Mouse (Mus musculus) erythroid progenitor cell, adult 5-6 weeks (primary cell): ENCODE data around the gene Zfp872. TPM values are rescaled to one million over a fixed set of nuclear protein-coding genes. Genes with fewer than 3 reads are reported as not detected.
A peak's percentile ranks its signal among the peaks of the same experiment; 100 is the strongest.
"Not testable (repeated sequence)": the region's sequence is repeated elsewhere in the genome, so short reads cannot be mapped to it uniquely, and the experiment has no call there.

Source experiments
- ATAC-seq: replicated peaks from 2 replicates; pipeline ENCODE4 v1.8.0; 2016; ENCODE audit warnings: moderate number of reproducible peaks, mild to moderate bottlenecking, moderate TSS enrichment, inconsistent platforms; ENCODE audit not compliant: poor library complexity, low FRiP score, severe bottlenecking
- total RNA-seq, 2 experiments: library from RNA; stranded (forward) in 1 of 2; stranded (reverse) in 1 of 2; fragments of 150-400 nt in 1 of 2; fragments of 186-747, 209-891 nt in 1 of 2; gene quantifications; 2 replicates each; pipeline versions ENCODE4 v1.2.3 to v1.2.4; 2015 to 2017; ENCODE audit warnings: low replicate concordance in 2 of 2

The Zfp872 gene
- total RNA-seq (2015; ENCODE audit: low replicate concordance) (not detected in 2 replicates), total RNA-seq (2017; ENCODE audit: low replicate concordance) (not detected in 2 replicates)

DNA sequence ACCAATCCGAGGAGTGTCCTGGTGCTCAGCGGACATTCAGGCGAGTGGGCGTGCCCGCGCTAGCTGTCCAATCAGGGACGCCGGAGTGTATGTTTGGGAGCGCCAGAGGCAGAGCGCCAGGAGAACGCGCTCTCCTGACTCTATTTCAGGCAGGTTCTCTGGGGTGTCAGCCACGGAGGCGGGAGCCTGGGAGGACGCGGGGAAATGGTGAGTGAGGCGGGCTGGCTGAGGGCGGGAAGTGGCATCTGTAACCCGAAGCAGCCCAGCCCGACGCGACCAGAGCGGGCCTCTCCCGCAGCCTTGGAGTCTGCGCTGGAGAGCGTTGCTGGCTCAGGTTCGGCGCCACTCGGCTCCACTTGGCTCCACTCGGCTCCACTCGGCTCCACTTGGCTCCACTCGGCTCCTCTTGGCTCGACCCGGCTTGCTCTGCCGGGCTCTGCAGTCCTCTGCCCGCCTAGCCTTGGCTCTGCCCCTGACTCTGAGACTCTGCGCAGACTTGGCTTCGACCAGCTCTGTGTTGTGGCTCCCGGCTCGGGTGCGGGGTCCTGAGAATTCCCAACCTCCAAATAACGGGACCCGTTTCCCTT, at the start of gene Zfp872:
TSS of gene Zfp872 (plus strand) at position 66 of the 587 bp plus-strand sequence.
- no peak for ATAC-seq

DNA sequence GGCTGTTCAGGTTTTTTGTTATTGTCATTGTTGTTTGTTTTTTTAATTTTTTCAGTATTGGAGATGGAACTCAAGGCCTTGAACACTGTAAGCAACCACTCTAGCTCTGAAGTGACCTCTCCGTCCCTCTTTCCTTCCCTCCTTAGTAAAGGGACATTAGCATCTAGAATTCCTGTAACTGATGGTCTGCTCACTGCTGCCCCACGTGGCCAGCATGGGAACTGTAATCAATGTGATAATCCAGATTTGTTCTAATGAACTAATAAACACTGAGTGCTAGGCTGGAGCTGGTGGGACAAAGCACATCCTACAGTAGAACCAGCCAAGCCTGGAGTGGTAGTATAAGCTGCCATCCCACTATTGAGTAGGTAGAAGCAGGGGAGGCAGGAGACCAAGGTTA, 49.4 kb upstream of the Zfp872 start:
- ATAC-seq, result peak; percentile 43; the same call in 1 of the 2 replicates

DNA sequence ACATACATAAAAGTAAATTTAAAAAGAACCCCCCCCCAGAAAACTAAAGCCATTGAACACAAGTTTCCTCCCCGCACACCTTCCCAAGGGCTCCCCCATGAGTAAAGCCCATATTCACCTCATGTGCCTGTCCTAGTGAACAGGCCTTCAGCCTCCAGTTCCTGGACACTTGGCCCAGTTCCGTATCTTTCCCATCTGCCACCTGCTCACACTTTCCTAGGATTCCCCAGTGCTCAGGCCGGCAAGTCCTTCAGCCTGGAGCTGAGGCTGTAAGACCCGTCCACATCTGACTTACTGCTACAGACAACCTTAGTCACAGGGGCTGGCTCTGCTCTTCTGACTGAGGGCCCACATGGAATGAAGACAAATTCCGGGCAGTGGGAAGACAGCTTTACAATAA, 48.1 kb upstream of the Zfp872 start:
- no peak for ATAC-seq

DNA sequence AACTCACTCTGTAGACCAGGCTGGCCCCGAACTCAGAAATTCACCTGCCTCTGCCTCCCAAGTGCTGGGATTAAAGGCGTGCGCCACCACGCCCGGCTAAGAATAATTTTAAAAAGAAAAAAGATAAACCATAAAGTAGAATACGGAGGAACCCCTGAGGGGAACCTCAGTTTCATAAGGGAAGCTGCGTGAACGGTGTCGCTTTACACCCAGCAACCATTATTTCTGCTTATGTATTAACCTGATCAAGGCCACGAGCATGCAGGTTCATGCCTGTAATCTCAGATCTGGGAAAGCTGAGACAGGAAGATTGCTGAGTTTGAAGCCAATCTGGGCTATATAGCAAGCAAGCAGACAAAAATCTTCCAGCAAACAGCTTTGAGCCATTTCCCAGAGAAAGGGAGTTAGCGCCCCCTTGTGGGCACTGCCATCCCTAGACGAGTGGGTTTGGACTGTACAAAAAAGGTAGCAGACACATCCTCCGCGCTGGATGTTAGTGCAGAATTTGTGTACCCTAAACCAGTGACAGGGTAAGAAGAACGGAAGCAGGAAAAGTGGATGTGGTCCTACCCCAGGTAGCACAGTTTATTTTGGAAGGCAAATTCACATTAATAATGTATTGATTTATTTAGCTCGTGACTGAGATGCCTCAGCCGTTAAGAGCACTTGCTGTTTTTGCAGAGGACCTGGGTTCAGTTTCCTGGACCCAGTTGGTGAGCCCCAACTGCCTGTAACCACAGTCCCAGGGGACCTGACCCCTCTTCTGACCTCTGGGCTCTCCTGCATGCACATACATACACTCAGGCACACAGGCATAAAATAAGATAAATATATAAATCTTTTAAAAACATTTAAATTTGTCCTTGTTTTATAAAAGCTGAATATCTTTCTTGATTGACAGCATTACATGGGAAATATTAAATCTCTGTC, 44.5 kb upstream of the Zfp872 start:
- peak; percentile 81 for ATAC-seq

DNA sequence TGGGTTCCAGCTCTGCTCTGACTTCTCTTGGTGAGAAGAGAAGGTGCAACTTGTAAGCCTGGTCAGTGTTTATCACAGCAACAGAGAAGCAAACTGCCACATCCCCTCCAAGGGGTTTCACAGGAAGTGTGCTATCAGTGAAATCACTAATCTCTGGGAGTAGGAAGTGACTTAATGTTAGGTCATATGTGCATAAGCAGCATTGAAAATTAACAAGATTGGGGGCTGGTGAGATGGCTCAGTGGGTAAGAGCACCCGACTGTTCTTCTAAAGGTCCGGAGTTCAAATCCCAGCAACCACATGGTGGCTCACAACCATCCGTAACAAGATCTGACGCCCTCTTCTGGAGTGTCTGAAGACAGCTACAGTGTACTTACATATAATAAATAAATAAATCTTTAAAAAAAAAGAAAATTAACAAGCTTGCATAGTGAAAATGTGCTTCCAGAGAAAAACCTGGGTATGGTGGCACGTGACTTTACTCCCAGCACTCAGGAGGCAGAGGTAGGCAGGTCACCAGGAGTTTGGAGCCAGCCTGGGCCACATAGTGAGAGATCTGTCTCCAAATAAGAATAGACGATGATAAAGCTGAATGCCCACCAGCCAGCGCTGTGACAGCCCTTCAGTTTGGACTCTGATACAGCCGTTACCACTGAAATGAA, 43.5 kb upstream of the Zfp872 start:
- no peak for ATAC-seq

DNA sequence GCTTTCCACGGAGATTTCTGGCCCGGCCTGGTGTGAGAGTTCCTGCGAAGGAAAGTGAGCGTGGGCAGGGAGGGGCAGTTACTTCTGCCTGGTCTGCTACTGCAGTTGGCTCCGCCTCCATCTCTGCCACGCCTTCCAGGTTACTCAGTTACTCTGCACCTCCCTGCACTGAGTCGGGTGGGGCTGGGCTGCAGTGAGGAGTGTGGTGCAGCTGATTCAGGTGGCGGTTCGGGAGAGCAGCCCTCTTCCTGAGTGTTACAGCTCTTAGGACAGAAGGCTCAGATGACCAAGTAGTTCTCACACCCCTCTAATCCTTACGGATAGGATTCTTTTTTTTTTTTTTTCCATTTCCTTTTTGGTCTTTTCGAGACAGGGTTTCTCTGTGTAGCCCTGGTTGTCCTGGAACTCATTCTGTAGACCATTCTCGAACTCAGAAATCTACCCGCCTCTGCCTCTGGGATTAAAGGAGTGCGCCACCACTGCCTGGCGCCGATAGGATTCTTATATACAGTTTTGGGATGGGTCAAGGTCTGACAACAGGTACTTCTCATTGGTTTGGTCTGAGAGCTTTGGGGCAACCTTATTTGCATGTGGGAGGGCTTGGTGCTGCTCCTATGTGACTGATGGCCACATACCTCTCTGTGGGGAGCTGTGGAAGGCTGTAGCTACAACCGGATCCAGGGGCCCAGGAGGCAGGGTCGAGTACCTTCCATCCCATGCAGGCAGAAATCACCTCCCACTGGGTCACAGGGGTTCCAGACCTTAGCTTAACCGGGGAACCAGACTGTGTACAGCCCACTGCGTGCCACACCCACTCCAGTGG, 38.3 kb upstream of the Zfp872 start:
- ATAC-seq, result peak; percentile 83

DNA sequence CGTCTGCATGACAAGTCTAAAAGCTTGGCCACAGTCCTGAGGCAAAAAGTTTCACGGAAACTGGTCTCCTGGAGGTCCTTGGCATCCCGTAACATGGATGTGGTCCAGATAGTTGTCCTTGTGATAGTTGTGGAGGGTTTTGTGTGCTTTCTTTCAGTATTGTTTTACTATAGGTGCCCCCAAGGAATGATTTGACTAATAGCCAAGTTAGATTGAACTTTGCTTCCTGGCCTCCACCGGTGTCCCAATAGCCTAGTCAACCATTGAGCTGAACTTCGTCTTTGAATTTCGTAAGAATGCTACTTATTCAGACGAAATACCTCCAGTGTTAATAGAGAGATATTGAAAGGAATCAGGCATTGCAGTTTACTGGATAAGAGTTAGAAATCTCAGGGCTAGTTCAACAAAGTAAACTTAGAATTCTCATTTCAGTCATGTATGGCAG, 37.6 kb upstream of the Zfp872 start:
- not testable (repeated sequence) for ATAC-seq

DNA sequence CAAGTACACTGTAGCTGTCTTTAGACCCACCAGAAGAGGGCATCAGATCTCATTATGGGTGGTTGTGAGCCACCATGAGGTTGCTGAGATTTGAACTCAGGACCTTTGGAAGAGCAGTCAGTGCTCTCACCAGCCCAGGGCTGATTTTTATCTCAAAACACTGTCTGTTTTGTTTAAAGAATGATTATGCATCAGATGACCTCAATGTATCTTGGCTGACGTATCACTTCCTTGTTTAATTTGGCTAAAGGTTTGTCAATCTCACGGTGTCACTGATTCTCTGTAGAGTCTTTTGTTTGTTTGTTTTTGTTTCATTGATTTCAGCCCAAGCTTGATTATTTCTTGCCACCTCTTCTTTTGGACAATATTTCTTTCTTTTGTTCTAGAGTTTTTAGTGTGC, 36.9 kb upstream of the Zfp872 start:
- no peak for ATAC-seq

DNA sequence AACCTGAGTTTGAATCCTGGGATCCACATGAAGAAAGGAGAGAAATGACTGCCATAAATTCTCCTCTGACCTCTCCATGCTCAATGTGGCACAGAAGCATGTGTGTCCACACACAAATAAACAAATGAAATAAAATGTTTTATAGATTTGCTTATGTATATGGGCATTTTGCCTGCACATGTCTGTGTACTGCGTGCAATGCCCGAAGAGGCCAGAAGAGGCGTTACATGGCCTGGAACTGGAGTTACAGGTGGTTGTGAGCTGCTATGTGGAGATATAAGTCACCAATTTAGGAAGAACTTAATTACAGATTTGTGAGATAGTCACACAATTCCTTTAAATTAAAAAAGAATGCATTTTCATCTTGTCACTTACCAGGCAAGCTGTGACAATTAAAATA, 34.1 kb upstream of the Zfp872 start:
- no peak for ATAC-seq

DNA sequence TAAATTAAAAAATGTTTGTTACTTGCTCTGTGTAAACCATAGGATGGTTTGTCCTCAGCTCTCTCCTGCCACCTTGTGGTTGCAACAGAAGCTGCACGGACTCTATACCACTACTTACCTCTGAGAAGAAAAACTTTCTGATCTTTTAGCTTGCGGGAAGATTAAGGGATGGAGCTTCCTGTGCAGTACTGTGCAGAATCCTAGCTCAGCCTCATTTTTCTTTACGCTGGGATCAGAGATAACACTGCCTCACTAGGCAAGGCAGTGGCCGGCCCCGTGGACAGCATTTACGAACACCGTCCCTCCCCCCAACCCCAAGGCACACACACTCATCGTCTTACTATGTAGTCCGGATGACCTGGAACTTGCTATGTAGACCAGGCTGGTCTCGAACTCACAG, 32.3 kb upstream of the Zfp872 start:
- ATAC-seq, result peak; percentile 58

DNA sequence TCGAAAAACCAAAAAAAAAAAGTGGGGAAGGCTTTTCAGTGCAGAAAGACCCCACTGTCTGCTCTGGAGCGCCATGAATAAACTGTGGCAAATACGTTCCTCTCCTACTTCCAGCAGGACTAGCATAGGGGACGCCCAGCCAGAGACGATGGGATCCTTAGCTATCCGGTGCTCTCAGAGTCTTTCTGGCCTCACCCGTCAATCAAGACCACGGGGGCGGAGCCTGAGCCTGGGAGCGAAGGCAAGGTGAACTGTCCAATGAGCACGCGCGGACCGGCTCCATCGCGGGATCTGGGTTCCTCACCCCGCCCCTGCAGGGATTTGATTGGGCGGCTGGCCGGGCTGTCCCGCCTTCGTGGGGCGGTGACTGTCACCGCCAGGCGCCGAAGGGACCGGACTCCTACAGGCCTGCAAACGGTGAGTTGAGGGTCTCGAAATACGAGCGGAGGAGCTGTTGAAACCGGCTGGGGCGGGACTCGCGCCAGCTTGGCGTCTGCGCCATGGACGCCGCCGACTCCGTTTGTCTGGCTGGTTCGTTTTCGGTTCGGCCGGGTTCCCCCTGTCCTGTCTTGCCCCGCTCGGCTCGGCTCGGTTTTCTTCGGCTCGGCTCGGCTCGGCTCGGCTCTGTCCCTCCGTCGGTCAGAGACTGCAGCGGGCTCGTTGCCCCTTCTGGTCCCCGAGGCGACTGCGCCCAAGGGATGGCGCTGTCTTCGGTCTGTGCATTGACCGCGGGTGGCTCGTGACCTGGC, 31.2 kb upstream of the Zfp872 start, which contains the start of gene Pigyl:
TSS of gene Pigyl (plus strand) at position 350 of the 749 bp plus-strand sequence.
- ATAC-seq, result peak; percentile 97

DNA sequence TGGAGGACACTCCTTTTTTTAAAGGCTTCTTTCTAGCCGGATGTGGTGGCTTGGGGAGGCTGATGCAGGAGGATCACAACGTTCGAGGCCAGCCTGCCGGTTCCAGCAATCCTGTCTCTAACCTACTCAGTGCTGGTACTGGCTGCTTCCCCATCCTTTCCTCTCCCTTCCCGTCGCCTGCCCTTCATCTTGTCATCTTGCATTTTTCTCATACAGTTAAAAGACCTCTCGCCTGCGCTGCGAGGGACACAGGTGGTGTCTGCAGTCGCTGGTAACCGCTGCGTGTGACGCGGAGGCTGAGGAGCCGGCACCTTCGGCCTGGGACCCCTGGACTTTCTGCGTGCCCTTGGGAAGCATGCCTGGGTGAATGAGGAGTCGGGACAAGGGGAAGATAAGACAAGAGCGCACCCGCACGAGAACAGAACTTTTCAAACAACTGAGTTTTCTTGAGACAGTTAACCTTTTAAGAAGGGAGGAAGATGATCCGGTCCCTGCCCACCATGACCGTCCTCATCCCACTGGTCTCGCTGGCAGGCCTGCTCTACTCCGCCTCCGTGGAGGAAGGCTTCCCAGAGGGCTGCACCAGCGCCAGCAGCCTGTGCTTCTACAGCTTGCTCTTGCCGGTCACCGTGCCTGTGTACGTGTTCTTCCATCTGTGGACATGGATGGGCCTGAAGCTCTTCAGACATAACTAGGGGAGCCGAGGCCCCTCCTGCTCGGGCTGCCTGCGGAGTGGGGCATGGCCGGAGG, 30.2 kb upstream of the Zfp872 start:
- ATAC-seq, result no peak

DNA sequence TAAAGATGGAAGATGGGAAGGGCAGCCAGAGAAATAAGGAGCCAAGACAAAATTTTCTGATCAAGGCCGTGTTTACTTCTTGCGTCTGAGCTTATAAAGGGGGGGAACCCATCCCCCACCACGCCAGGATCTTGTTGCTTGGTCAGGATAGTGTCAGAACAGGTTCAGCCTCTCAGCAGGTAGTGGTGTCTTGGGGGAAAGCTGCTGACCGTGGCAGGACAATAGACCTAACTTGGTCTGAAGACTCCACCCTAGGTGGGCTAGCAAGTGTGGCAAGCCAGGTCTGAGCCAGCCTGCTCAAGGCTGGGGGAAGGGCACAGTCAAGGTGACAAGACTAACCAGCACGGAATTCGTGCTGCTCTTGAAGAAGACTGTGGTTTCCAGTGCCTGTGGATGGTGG, 26.6 kb upstream of the Zfp872 start:
- ATAC-seq, result no peak

DNA sequence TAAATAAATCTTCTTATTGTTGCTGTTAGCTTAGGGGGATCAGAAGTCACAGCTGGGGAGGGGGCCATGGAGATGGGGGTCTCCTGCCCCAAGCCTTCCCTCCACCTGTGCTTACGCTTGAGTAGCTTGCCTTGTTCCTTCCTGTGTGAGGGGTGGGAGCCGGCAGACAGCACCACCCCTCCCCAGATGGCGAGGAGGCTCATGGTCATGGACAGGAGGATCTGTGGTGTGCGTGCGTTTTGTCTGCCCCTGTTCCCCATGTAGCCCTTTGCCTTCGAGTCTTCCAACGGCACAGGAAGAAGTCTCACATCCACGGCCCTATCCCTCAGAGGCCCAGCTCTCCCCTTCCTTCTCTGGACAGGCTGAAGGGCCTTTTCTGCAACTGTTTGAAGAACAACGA, 25.6 kb upstream of the Zfp872 start:
- ATAC-seq, result no peak

DNA sequence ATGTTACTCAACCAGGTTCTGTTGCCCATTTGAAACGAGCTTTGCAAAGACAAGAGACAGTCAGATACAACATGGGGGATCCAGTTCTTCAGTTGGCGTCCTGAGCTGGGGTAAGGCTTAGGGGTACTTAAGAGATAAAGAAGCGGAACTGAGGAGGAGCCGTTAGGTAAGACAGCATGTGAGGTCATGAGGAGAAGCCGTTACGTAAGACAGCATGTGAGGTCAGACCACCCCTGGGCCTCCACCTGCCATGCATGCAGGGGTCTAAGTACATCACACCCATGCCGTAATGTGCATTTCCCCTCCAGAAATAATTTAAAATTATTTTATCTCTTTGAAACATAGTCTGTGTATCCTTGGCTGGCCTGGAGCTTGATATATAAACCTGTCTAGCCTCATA, 25.0 kb upstream of the Zfp872 start:
- ATAC-seq, result no peak

DNA sequence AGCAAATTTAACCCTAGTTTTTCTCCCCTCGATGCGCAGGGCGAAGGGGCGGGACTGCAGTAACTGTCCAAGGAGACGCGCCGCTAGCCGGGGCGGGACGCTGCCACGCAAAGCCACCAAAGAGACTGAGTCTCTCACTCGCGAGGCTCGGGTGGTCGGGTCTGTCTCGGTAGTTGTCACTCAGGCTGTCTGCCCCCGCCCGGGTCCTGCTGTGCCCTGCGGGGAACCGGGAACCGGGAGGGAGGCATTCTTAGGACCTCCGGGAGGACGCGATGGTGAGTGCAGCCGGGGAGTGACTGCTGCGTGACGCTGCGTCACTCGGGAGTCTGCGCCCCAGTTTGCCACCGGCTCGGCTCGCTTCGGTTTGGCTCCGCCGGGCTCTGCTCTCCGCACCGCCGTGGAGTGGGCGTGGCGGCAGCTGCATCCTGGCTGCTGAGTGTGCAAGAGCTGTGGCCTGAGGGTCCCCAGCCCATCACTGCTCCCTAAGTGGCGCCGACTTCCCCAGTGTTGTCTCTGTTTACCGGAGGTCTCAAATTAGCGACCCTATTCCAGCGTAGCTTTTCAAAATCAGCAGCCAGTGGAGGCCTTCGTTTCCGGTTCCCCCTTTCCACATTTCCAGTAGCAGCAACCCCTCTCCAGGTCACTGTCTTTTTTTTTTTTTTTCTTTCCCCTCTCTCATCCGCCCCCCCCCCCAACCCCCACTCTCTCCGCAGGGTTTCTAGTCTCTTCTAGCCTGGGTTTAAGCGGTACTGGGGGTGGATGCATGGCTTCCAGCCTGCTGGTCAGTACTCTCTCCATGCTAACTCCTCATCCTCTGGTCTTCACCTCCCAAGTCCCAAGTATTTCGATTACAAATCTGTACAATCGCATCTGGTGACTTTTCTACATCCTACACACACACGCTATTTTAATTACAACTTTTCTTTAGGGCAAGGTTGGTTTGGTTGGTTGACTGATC, 22.9 kb upstream of the Zfp872 start:
- ATAC-seq, result peak; percentile 42; the same call in 1 of the 2 replicates

DNA sequence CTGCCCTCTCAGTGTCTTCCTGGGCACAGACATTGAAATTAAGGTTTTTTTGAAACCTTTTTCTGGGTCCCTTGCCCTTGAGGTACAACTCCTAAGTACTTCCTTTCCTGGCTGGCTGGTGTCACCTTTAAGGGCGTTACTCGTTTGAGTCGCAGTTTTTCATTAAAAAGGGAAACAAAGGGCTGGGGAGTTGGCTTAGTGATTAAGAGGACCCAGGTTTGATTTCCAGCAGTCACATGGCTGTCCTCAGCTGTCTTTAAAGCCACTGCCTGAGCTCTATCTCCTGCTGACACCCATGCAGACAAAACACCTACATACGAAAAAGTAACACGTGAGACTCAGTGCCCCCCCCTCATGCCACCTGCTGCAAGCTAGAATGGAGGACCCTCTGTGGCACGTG, 21.9 kb upstream of the Zfp872 start:
- ATAC-seq, result no peak
